Mouse (Mus musculus) gastrocnemius, postnatal 14 days (tissue): ENCODE measurements around the gene Bace1. TPM values are rescaled to one million over a fixed set of nuclear protein-coding genes. Genes with fewer than 3 reads are reported as not detected.
"Not testable (repeated sequence)": the region's sequence is repeated elsewhere in the genome, so short reads cannot be mapped to it uniquely, and the experiment has no call there.

ENCODE experiments used
- DNase-seq: peaks from one replicate; pipeline ENCODE4 v3.0.0; 2021; ENCODE audit warnings: mixed read lengths
- intact Hi-C: fragments of 180-260 bp; cut with DNase I; formaldehyde crosslinking; loops from one replicate; pipeline ENCODE4 v1.15.1; 2025; ENCODE audit warnings: low total_unique reads
- total RNA-seq, 2 experiments: library from RNA; stranded (reverse); gene quantifications; 2 replicates each; pipeline ENCODE4 v1.2.3; 2021

The Bace1 gene
- total RNA-seq, 2 experiments from 2014 or later, result 41.0 to 55.8 TPM

GRCm38 (mm10) chr9:45829107-45829506 is 9.3 kb upstream of the Bace1 start:
- peak; percentile 53 for DNase-seq
- intact Hi-C loops, result no loop called here

DNA sequence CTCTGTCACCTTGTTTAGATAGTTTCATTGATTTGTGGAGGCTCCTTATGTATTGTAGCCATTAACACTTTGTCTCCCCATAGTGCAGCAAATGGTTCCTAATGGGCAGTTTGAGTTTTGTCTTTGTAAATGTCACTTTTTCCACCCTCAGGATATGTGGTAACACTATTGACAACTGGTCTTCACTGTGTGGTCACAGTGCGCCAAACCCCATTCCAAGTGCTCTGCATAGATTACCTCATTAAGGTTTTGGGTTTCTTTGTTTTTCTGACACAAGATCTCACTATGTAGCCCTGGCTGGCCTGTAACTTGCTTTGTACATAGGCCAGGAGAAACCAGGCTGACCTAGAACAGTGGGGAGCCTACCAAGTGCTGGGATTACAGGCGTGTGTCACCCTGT is 5.5 kb upstream of the Bace1 start:
- intact Hi-C loops, result no loop called here
- DNase-seq, result no peak

DNA sequence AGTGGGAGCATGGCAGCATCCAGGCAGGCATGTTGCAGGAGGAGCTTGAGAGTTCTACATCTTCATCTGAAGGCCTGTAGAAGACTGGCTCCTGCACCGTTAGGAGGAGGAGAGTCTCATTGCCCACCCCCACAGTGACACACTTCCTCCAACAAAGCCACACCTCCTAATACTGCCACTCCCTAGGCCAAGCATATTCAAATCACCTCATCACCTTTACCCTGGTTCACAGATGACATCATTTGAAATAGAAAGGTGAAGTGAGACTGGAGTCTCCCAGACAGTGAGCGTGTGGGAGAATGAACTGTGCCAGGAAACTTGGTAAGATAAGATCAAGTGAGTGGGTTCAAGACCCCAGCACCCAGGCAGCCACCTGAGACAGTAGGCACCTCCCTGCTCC is 4.9 kb upstream of the Bace1 start:
- DNase-seq, result no peak
- intact Hi-C loops, result no loop called here

- DNase-seq, result no peak
- intact Hi-C loops, result no loop called here
These were observed 329 bp upstream of the Bace1 start for GRCm38 (mm10) chr9:45838069-45838433.

- DNase-seq, result peak; percentile 62
- intact Hi-C loops, result no loop called here
These were observed 980 bp downstream of the Bace1 start for GRCm38 (mm10) chr9:45839139-45839981.

DNA sequence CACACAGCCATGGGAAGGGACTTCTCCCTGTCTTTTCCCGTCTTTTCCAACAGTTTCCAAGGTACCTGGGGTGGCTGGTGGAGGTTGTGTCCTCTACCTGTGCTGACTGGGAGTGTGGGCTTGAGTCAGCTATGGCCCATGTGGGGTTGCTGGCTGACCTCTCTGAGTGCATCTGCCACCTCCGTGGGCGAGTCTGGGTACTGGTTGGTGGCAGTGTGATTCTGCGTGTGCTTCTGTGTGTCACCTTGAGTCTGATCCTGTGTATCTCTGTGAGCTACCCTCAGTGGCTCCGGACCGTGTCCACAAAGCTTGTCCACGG is 1.6 kb downstream of the Bace1 start:
- DNase-seq, result no peak
- intact Hi-C loops, result no loop called here

- intact Hi-C loops, result no loop called here
- DNase-seq, result no peak
These were observed 2.0 kb downstream of the Bace1 start for GRCm38 (mm10) chr9:45840331-45840730.

DNA sequence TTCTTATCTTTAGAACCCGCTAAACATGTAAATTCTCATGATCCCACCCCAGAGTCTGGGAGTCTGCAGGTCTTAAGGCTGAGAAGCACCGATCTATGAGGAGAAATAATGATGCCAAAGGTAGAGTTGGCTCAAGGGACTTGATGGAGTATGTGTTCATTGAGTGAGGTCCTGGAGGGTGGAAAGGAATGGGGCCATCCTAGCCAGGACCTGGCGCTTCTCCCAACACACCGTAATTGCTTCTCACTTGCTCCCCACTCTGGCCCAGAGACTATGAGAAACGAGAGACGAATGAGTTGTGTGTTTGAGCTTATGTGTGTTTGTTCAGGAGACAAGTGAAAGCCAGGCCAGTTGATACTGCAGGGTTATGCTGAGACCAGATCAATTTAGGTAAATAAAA is 3.1 kb downstream of the Bace1 start:
- no peak for DNase-seq
- intact Hi-C loops, result no loop called here

DNA sequence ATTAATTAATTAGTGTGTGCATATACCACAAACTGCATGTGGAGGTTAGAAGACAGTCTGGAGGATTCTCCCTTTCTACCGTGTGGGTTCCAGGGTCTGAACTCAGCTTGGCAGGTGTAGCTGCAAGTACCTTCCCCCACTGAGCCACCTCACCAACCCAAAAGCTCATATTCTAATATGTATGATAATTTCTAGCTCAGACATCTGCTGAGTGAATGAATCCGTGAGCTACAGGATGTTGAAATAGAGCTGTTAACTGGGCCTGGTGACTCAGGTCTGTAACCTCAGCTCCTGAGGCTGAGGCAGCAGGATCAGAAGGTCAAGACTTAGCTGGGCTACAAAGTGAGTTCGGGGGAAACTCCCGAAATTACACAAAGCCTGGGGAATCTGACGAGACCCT is 4.6 kb downstream of the Bace1 start:
- intact Hi-C loops, result no loop called here
- no peak for DNase-seq

GRCm38 (mm10) chr9:45843780-45844179 is 5.4 kb downstream of the Bace1 start:
- DNase-seq, result no peak
- intact Hi-C loops, result no loop called here

- intact Hi-C loops, result no loop called here
These were observed 7.2 kb downstream of the Bace1 start for GRCm38 (mm10) chr9:45845541-45845940.

DNA sequence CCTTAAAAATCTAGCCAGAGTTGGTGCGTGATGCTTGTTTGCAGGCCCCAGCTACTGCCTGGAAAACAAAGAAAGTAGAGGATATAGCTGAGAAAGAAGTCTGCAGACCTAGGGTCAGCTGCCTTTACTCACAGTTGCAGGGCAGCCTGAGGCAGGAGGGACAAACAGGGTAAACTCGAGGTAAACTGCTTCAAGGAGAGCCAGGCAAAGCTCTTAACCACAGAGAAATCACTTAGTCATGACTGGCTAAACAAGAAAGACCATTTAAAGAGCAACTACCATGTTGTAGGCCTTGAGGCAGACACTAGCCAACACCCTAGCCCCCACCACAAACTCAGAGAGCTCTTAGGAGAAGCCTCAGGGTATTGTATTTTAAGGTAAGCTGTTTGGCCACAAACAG is 7.8 kb downstream of the Bace1 start:
- not testable (repeated sequence) for DNase-seq

More at GRCm38 (mm10) chr9:45845541-45845940, 7.2 kb downstream of the Bace1 start:
- DNase-seq, result no peak

GRCm38 (mm10) chr9:45846891-45847460 is 8.6 kb downstream of the Bace1 start:
- intact Hi-C loops, result no loop called here
- no peak for DNase-seq

More for the DNA sequence above, 7.8 kb downstream of the Bace1 start:
- intact Hi-C loops, result not testable (repeated sequence)

GRCm38 (mm10) chr9:45849528-45850408 is 11.4 kb downstream of the Bace1 start:
- intact Hi-C loops, result no loop called here
- peak; percentile 81 for DNase-seq

- DNase-seq, result peak; percentile 28
- intact Hi-C loops, result no loop called here
These were observed 12.3 kb downstream of the Bace1 start for GRCm38 (mm10) chr9:45850528-45851155.

- intact Hi-C loops, result no loop called here
- no peak for DNase-seq
These were observed 12.9 kb downstream of the Bace1 start for GRCm38 (mm10) chr9:45851330-45851729.

DNA sequence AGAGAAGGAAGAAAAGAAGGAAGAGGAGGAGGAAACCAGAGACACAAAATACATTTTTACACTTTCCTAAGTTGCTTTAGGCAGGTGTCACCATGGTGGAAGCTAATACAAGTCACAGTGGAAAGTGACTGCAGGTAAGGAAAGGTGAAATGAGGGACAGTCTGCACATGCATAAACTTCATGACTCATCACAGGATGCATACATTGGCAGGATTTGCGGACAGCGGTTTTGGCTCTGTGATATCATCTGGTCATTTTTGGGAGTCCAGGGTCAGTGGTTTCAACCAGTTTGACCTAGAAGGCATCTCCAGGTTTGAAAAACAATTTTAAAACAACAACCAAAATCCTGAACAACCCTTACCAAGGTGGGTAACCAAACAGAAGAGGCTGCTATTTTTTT is 13.4 kb downstream of the Bace1 start:
- intact Hi-C loops, result no loop called here
- DNase-seq, result no peak

DNA sequence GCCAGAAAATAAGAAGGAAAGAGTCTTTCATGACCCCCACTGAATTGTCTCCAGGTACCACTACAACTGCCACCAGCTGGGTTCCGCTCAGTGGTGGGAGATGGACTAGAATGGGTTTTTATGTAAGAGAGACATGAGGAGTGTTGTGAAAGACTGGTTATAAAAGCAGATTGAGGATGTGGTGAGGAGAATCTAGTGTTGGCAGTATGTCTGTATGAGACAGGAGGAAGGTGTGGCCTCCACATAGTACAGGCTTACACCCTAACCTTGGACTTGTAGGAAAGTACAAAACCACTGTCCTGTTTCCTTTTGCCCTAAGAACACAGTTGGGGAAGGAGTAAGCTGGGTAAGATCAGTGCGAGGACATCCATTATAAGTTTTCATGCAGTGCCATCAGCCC is 15.3 kb downstream of the Bace1 start:
- DNase-seq, result no peak
- intact Hi-C loops, result no loop called here

DNA sequence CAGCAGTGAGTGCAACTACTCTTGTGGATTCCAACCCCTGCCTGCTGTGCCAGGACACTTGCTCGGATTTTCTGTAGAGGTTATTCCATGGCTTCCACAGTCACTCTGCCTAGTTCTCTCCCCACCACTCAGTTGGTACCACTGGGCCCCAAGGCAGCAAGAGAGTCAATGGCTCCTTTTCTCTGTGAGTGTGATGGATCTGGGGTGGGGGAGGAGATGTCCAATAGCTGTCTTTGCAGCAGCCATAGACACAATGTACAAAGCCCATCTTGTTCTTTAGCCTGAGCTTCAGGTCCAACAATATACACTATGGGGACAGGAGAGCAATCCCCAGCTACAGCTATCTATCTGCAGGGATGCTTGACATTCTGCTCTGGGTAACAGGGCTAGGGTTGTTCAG is 15.8 kb downstream of the Bace1 start:
- intact Hi-C loops, result no loop called here
- DNase-seq, result no peak

- intact Hi-C loops, result no loop called here
- no peak for DNase-seq
These were observed 21.0 kb downstream of the Bace1 start for GRCm38 (mm10) chr9:45859364-45859763.
